Mouse (Mus musculus) activated CD4-positive, CD25-positive, alpha-beta regulatory T cell (primary cell): Measurements from ENCODE around the gene Lilra5. TPM values are rescaled to one million over a fixed set of nuclear protein-coding genes. Genes with fewer than 3 reads are reported as not detected.

Experiments used
- polyA plus RNA-seq, 2 experiments: library from polyadenylated mRNA; unstranded; fragments of 100-300 nt; shearing (Covaris generic); gene quantifications; one replicate each; pipeline ENCODE4 v1.2.1; 2017

Gene Lilra5
- under 1 TPM in 1 of 2 experiments, not detected in 1; 0.48 TPM for polyA plus RNA-seq

GRCm38 (mm10) chr7:4237454-4237853, at the start of gene Lilra5:
Gene Lilra5, plus strand, starts transcription at chr7:4237754.

Other genes with a start within 250 kb of the Lilra5 start
- 1 to 10 TPM; 5.8 to 6.6 TPM for gene Lair1, start 174.6 kb upstream of the Lilra5 start, polyA plus RNA-seq
- 1 to 10 TPM in 1 of 2 experiments, under 1 TPM in 1; 0.21 to 1.2 TPM for gene Ttyh1, start 118.3 kb upstream of the Lilra5 start, polyA plus RNA-seq
- gene Leng8, start 100.7 kb upstream of the Lilra5 start, polyA plus RNA-seq: 100 to 1,000 TPM; 107 to 134 TPM
- gene Leng9, start 87.4 kb upstream of the Lilra5 start, polyA plus RNA-seq: 1 to 10 TPM; 6.1 to 6.4 TPM
- gene Cdc42ep5, start 72.9 kb upstream of the Lilra5 start, polyA plus RNA-seq: not detected
- gene Ncr1, start 100.0 kb downstream of the Lilra5 start, polyA plus RNA-seq: not detected
- gene Gp6, start 160.0 kb downstream of the Lilra5 start, polyA plus RNA-seq: not detected
- gene Rdh13, start 207.9 kb downstream of the Lilra5 start, polyA plus RNA-seq: 1 to 10 TPM; 2.2 to 4.9 TPM
- gene Eps8l1, start 222.9 kb downstream of the Lilra5 start, polyA plus RNA-seq: 10 to 100 TPM in 1 of 2 experiments, 1 to 10 TPM in 1; 8.9 to 19.0 TPM